Mouse (Mus musculus) CH12.LX (cell line): ENCODE results near the gene Gna11.

Experiments
- CHD1 ChIP-seq: IDR thresholded peaks from 2 replicates; pipeline ENCODE4 v1.6.1; 2012; ENCODE audit warnings: low read depth, low read length, improper control_type of control experiment, inconsistent platforms
- CTCF ChIP-seq, 2 experiments: IDR thresholded peaks in 1 of 2; conservative IDR thresholded peaks in 1 of 2; 2 replicates each; pipeline ENCODE4 v1.5.1; 2011 to 2012; ENCODE audit warnings: low read depth in 2 of 2, low read length in 2 of 2, improper control_type of control experiment in 1 of 2, inconsistent platforms in 1 of 2, mild to moderate bottlenecking in 1 of 2, moderate library complexity in 1 of 2
- EP300 ChIP-seq: IDR thresholded peaks from 2 replicates; pipeline ENCODE4 v1.6.1; 2011; ENCODE audit warnings: low read length, improper control_type of control experiment
- GABPA ChIP-seq: IDR thresholded peaks from 2 replicates; pipeline ENCODE4 v1.6.1; 2012; ENCODE audit warnings: low read depth, low read length, improper control_type of control experiment, inconsistent platforms; ENCODE audit not compliant: insufficient replicate concordance
- POLR2A ChIP-seq: IDR thresholded peaks from 2 replicates; pipeline ENCODE4 v1.6.1; 2011; ENCODE audit warnings: low read depth, mild to moderate bottlenecking, improper control_type of control experiment, low read length
- RAD21 ChIP-seq: IDR thresholded peaks from 2 replicates; pipeline ENCODE4 v1.6.1; 2011; ENCODE audit warnings: low read depth, mild to moderate bottlenecking, low read length, improper control_type of control experiment, moderate library complexity
- SIN3A ChIP-seq: IDR thresholded peaks from 2 replicates; pipeline ENCODE4 v1.6.1; 2012; ENCODE audit warnings: low read length, improper control_type of control experiment, inconsistent platforms
- TCF12 ChIP-seq: IDR thresholded peaks from 2 replicates; pipeline ENCODE4 v1.6.1; 2014; ENCODE audit warnings: low read depth, mild to moderate bottlenecking, inconsistent platforms, low read length, improper control_type of control experiment
- UBTF ChIP-seq: IDR thresholded peaks from 2 replicates; pipeline ENCODE4 v1.6.1; 2012; ENCODE audit warnings: low read depth, mild to moderate bottlenecking, inconsistent platforms, low read length, improper control_type of control experiment, moderate library complexity
- ZC3H11A ChIP-seq: IDR thresholded peaks from 2 replicates; pipeline ENCODE4 v1.6.1; 2012; ENCODE audit warnings: low read depth, mild to moderate bottlenecking, inconsistent platforms, low read length, improper control_type of control experiment
- ZNF384 ChIP-seq: IDR thresholded peaks from 2 replicates; pipeline ENCODE4 v1.6.1; 2012; ENCODE audit warnings: low read depth, low read length, improper control_type of control experiment, inconsistent platforms

- TF ChIP-seq CTCF (conservative IDR thresholded peaks at IDR 0.05 in 1 of 2, IDR thresholded peaks at IDR 0.05 in 1 of 2; ENCODE audit: low read depth in 2 of 2, low read length in 2 of 2) (no peak), EP300 (no peak), POLR2A (no peak), SIN3A (no peak), ZNF384 (no peak), TCF12 (no peak), RAD21 (no peak), ZC3H11A (no peak), GABPA (no peak), UBTF (no peak), CHD1 (no peak)
These were observed 24.7 kb upstream of the Gna11 start for GRCm38 (mm10) chr10:81569507-81570237.
